Mouse (Mus musculus) heart, embryonic 14.5 days (tissue): ENCODE measurements at regions not wholly inside any gene's neighbourhood (a gene's known extent, or its start where the extent isn't known, plus 50 kb on each side); places are given as distances from the start of the nearest gene placed in this dataset.

Experiments
- ATAC-seq: fragments of 200-750 bp; cut with Nextera tagmentation; 2 replicates; pipeline ENCODE4 v1.8.0; 2017; ENCODE audit warnings: low read depth, moderate TSS enrichment; ENCODE audit not compliant: insufficient number of reproducible peaks, insufficient read depth, low FRiP score
- H3K27ac ChIP-seq, 2 experiments: fragments of 200-500 bp in 1 of 2; fragments of 300-500 bp in 1 of 2; sonication (generic) in 1 of 2; replicated peaks in 1 of 2; 2 replicates each; pipeline ENCODE4 v1.5.1; 2012 to 2014; ENCODE audit warnings: low read depth in 2 of 2, low read length in 2 of 2, control low read depth in 1 of 2, mild to moderate bottlenecking in 1 of 2, mixed read lengths in 1 of 2; ENCODE audit not compliant: control insufficient read depth in 1 of 2, insufficient read depth in 1 of 2
- H3K27me3 ChIP-seq: fragments of 300-500 bp; sonication (generic); 2 replicates; pipeline ENCODE4 v1.6.1; 2014; ENCODE audit warnings: mild to moderate bottlenecking, low read length, control low read depth; ENCODE audit not compliant: control insufficient read depth, insufficient read depth
- H3K36me3 ChIP-seq: fragments of 300-500 bp; sonication (generic); 2 replicates; pipeline ENCODE4 v1.6.1; 2014; ENCODE audit warnings: mild to moderate bottlenecking, control low read depth, low read length, mixed read lengths; ENCODE audit not compliant: control insufficient read depth, insufficient read depth
- H3K4me1 ChIP-seq, 2 experiments: fragments of 200-500 bp in 1 of 2; fragments of 300-500 bp in 1 of 2; sonication (generic) in 1 of 2; 2 replicates each; pipeline ENCODE4 v1.6.1; 2012 to 2014; ENCODE audit warnings: low read length in 2 of 2, control low read depth in 1 of 2, mixed read lengths in 1 of 2; ENCODE audit not compliant: control insufficient read depth in 2 of 2, insufficient read depth in 2 of 2
- H3K4me2 ChIP-seq: fragments of 300-500 bp; sonication (generic); 2 replicates; pipeline ENCODE4 v1.6.1; 2014; ENCODE audit warnings: mild to moderate bottlenecking, low read length
- H3K4me3 ChIP-seq, 2 experiments: fragments of 200-500 bp in 1 of 2; fragments of 300-500 bp in 1 of 2; sonication (generic) in 1 of 2; 2 replicates each; pipeline ENCODE4 v1.5.1; 2012 to 2014; ENCODE audit warnings: low read length in 2 of 2, mild to moderate bottlenecking in 2 of 2, control low read depth in 1 of 2, low read depth in 1 of 2, moderate library complexity in 1 of 2; ENCODE audit not compliant: control insufficient read depth in 1 of 2, insufficient read depth in 1 of 2
- H3K9ac ChIP-seq: fragments of 300-500 bp; sonication (generic); 2 replicates; pipeline ENCODE4 v1.6.1; 2014; ENCODE audit warnings: mild to moderate bottlenecking, low read length
- H3K9me3 ChIP-seq: fragments of 300-500 bp; sonication (generic); 2 replicates; pipeline ENCODE4 v1.6.1; 2016; ENCODE audit warnings: low read length, control low read depth; ENCODE audit not compliant: control insufficient read depth
- WGBS: fragments of 180-500 bp; shearing (Covaris S2); extraction: QIAGEN DNeasy Blood & Tissue Kit; methylation state at CpG from one replicate; pipeline ENCODE4 v1.1.7; 2014; 5-methylcytosine and 5-hydroxymethylcytosine counted together

DNA sequence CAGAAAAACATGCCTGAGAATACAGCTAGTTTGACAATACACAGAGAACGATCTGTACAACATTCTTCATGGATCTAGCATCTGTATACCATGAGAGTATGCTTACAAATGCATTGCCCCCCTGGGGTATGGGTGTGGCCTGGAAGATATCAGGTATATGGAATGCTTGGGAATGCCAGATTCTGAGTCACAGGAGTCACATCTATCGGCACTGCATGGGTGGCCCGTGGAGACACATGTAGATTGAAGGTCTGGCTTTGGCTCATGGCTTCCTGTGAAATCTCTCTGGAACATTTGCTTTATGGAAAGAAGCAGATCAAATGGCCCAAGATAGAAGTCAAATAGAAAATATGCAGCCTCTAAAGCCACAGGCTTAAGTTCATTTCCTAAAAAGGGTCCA is 59.6 kb downstream of the Kcne4 start:
- no peak for ATAC-seq
- H3K9ac ChIP-seq, result no peak overlapping the region
- H3K27me3 ChIP-seq, result no peaks in the 10 kb centered on the region
- 74% methylated on average over 3 of the region's 3 CpGs for WGBS
- H3K27ac ChIP-seq, result no peak overlapping the region
- H3K36me3 ChIP-seq, result no peaks in the 10 kb centered on the region
- no peaks in the 10 kb centered on the region for H3K4me1 ChIP-seq
- H3K4me2 ChIP-seq, result no peak overlapping the region
- no peaks in the 10 kb centered on the region for H3K9me3 ChIP-seq
- no peak overlapping the region for H3K4me3 ChIP-seq

DNA sequence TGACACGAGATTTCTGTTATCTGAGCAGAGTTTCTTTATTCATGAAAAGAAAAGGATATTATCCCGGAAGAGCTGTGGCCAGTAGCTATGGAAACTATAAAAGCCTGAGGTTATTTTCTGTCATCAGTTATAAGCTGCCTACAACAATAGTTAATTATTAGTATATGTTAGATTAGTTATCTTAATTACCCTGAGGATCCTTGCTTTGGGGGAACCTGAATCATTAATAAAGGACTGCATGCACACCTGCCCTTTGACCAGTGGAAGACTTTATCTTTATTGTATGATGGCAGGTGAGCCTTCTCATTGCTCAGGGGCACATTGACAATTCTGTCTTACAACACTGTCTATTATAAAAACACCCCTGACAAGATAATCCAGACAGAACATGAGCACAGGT is 62.7 kb downstream of the Kcne4 start:
- no peak overlapping the region for H3K9ac ChIP-seq
- no peak overlapping the region for H3K4me3 ChIP-seq
- WGBS, result 66% methylated on average over 2 of the region's 2 CpGs
- no peak overlapping the region for H3K4me2 ChIP-seq
- no peaks in the 10 kb centered on the region for H3K36me3 ChIP-seq
- no peaks in the 10 kb centered on the region for H3K4me1 ChIP-seq
- no peak for ATAC-seq
- H3K9me3 ChIP-seq, result no peaks in the 10 kb centered on the region
- H3K27ac ChIP-seq, result no peak overlapping the region
- no peaks in the 10 kb centered on the region for H3K27me3 ChIP-seq

DNA sequence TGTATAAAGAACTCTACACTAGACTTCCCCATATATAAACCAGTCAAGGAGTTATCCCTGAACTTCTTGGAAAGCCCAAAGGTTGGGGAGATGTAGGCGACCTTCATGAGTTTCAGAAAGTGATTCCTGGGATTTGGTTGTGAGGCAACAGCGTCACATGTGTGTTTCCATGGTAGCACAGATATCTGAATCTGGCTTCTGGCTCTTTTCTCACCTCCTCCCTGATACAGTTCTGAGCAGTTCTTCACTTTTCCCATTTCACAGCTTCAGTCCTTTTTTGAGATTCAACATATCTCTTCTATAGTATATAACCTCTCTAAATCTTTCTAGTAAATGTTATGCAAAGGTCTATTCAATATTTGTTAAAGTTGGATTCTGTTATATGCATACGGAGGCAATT is 65.9 kb downstream of the Kcne4 start:
- Histone ChIP-seq H3K36me3 (no peaks in the 10 kb centered on the region), H3K9me3 (no peaks in the 10 kb centered on the region), H3K27ac (no peak overlapping the region), H3K4me1 (no peaks in the 10 kb centered on the region), H3K4me3 (no peak overlapping the region), H3K27me3 (no peaks in the 10 kb centered on the region), H3K9ac (no peak overlapping the region), H3K4me2 (no peak overlapping the region)
- WGBS, result 80% methylated on average over 3 of the region's 3 CpGs
- no peak for ATAC-seq

DNA sequence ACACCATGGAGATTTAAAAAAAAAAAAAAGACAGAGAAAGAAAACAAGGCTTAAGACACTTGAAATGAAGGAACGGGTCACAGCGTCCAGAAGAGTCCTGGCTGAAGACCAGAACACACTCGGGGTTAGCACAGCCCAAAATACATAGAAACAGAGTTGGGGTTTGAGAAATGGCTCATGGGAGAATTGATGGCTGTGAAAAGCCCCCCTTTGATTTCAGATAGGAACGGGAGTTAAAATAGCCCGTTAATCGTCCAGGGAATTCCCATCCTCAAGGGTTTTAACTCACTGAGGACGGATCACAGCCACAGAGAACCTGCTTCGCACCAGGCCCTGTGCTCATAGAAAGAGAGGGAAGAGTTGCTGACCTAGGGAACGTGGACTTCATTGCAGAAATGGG is 72.7 kb downstream of the Kcne4 start:
- Histone ChIP-seq H3K36me3 (no peaks in the 10 kb centered on the region), H3K4me1 (no peaks in the 10 kb centered on the region), H3K27ac (no peak overlapping the region), H3K4me2 (no peak overlapping the region), H3K9me3 (no peaks in the 10 kb centered on the region), H3K9ac (no peak overlapping the region), H3K4me3 (no peak overlapping the region), H3K27me3 (no peaks in the 10 kb centered on the region)
- WGBS, result 67% methylated on average over 9 of the region's 9 CpGs
- no peak for ATAC-seq

DNA sequence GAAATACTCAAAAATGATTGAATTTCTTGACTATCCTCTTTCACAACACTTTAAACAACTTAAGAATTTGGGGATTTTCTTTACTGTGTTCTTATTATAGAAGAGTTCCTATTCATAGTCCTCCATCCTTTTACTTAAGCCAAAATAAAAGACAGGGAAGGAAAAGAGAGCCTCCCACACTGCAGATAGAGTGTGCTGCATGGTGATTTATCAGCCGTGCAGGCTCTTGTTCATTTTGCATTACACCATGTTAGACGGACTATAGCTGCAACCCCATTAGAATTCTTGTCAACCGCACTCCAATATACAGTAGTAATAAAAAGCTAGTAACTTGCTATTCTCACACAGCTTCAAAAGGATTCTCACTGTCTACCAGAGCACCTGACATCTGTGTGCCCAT is 74.8 kb downstream of the Kcne4 start:
- Histone ChIP-seq H3K4me1 (no peaks in the 10 kb centered on the region), H3K9ac (no peak overlapping the region), H3K9me3 (no peaks in the 10 kb centered on the region), H3K27me3 (no peaks in the 10 kb centered on the region), H3K27ac (no peak overlapping the region), H3K4me2 (no peak overlapping the region), H3K4me3 (no peak overlapping the region), H3K36me3 (no peaks in the 10 kb centered on the region)
- WGBS, result 82% methylated on average over 3 of the region's 3 CpGs
- ATAC-seq, result no peak

DNA sequence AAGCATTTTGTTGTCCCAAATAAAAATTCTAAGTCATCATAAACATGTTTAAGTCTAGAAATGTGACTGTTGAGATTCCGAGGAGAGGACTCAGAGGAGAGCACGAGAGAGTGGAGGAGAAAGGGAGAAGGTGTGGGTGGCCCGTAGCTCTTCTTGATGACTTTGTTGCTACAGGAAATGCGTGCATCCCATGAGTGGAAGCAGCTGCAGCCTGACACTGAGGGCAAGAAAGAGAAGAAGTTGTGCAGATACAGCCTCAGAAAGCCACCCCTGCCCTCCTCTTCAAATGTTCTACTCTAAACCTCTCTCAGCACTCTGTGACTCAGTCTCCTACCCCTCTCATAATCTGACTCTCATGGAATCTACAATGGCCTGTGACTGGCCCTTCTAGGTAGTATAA is 77.7 kb downstream of the Kcne4 start:
- no peak overlapping the region for H3K4me3 ChIP-seq
- H3K27ac ChIP-seq, result no peak overlapping the region
- ATAC-seq, result no peak
- no peak overlapping the region for H3K4me2 ChIP-seq
- no peaks in the 10 kb centered on the region for H3K4me1 ChIP-seq
- no peaks in the 10 kb centered on the region for H3K36me3 ChIP-seq
- 72% methylated on average over 4 of the region's 4 CpGs for WGBS
- no peak overlapping the region for H3K9ac ChIP-seq
- no peaks in the 10 kb centered on the region for H3K27me3 ChIP-seq
- no peaks in the 10 kb centered on the region for H3K9me3 ChIP-seq

DNA sequence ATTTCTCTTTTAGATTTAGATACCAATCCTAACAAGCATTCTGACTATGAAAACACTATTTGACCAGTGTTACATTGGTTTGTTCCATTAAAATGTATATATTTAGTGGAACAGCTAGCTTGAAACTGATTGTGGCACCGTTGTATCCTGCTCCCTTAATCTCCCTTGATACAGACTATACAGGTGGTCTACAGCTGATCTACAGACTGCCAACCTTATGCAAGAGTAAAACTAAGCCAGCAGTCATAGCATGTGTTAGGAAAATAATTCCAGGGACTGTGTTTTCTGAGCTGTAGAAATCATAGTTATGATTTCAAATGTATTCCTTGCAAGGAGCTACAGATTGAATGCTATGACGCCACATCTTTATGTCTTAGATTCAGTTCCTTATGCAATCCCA is 78.6 kb downstream of the Kcne4 start:
- H3K4me2 ChIP-seq, result no peak overlapping the region
- H3K36me3 ChIP-seq, result no peaks in the 10 kb centered on the region
- H3K9ac ChIP-seq, result no peak overlapping the region
- 79% methylated on average over 2 of the region's 2 CpGs for WGBS
- no peak for ATAC-seq
- no peak overlapping the region for H3K27ac ChIP-seq
- no peaks in the 10 kb centered on the region for H3K27me3 ChIP-seq
- H3K4me1 ChIP-seq, result no peaks in the 10 kb centered on the region
- no peaks in the 10 kb centered on the region for H3K9me3 ChIP-seq
- H3K4me3 ChIP-seq, result no peak overlapping the region

DNA sequence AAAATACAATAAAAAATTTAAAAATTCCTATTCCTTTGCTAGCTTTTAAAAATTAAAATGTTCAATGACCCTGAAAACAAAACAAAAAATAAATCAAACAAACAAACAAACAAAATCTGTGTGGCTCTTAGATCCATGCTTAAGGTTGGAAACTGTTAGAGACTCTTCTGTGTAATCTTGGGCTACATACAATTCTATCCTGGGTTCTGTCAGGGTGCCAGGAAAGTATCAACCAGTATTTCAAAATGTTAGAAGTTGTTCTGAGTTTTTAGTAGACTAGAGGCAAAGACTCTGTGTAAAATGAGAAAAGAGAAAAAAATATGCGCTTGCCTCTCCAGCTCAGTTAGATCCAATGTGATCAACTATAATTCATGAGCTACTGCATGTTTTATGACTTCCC is 91.0 kb downstream of the Kcne4 start:
- H3K9me3 ChIP-seq, result no peaks in the 10 kb centered on the region
- no peaks in the 10 kb centered on the region for H3K27me3 ChIP-seq
- 0 out of 4 replicates have a peak overlapping the region, but pooled peaks of 1 of the 2 experiments have one; percentile 9 for H3K27ac ChIP-seq
- WGBS, result 80% methylated on average over 1 of the region's 1 CpGs
- no peak for ATAC-seq
- no peaks in the 10 kb centered on the region for H3K36me3 ChIP-seq
- H3K9ac ChIP-seq, result no peak overlapping the region
- H3K4me2 ChIP-seq, result no peak overlapping the region
- H3K4me1 ChIP-seq, result 0 out of 4 replicates have a peak, but pooled peaks cover 0 to 2% of the 10 kb centered on the region in 2 experiments
- no peak overlapping the region for H3K4me3 ChIP-seq
